Mouse (Mus musculus): ENCODE data around the gene Slc10a6.

DNA sequence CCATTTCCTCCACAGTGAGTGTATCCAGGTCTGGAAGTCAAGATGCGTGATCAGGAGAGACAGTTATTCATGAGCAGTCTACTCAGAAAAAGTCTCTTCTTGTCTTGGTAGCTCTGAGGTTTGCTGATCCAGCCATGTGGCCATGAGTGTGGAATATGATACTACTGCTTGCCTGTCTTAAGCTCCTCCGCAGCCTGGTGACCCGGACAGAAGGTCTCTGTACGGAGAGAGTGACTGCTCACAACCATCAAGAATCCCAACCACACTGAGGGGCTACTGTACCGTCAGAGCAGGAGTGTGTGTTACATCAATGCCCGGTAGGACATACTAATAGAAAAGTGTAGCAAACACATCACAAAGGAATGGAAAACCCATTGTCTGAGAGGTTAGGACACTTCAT, 48.7 kb upstream of the Slc10a6 start:
- TF ChIP-seq ZMIZ1 (IDR thresholded peaks at IDR 0.05; ENCODE audit: low read depth, low read length) (no peak), POLR2A (IDR thresholded peaks at IDR 0.05; ENCODE audit: low read depth, low read length) (no peak), USF1 (IDR thresholded peaks at IDR 0.05; ENCODE audit: low read depth, low read length) (no peak), EP300 (IDR thresholded peaks at IDR 0.05; ENCODE audit: low read length) (no peak), MXI1 (IDR thresholded peaks at IDR 0.05; ENCODE audit: low read depth, low read length) (no peak), ZC3H11A (IDR thresholded peaks at IDR 0.05; ENCODE audit: low read depth, low read length) (no peak), JUN (IDR thresholded peaks at IDR 0.05; ENCODE audit: insufficient read depth, low read depth, low read length) (no peak), NRF1 (IDR thresholded peaks at IDR 0.05; ENCODE audit: low read depth, low read length) (no peak), RAD21 (IDR thresholded peaks at IDR 0.05; ENCODE audit: low read depth, low read length) (no peak), ZKSCAN1 (IDR thresholded peaks at IDR 0.05; ENCODE audit: borderline replicate concordance, low read depth, low read length) (no peak)
